Mouse (Mus musculus): ENCODE data around the gene Cdkn3. TPM values are rescaled to one million over a fixed set of nuclear protein-coding genes. Genes with fewer than 3 reads are reported as not detected.
"Not testable (repeated sequence)": the region's sequence is repeated elsewhere in the genome, so short reads cannot be mapped to it uniquely, and the experiment has no call there.

Gene Cdkn3
- 10.1 and 11.7 TPM in 2 replicates for polyA plus RNA-seq (2012; rRNA removed)

GRCm38 (mm10) chr14:46760355-46761029, at the start of gene Cdkn3:
Gene Cdkn3, plus strand, starts transcription at chr14:46760541.
- under 1% methylated on average over 54 of the region's 54 CpGs for WGBS
- DNase-seq (ENCODE audit: low read depth, low spot score), result peak; percentile 88

GRCm38 (mm10) chr14:46718483-46718922, 41.8 kb upstream of the Cdkn3 start:
- no peak for DNase-seq (ENCODE audit: low read depth, low spot score)
- WGBS, result 77% methylated on average over 12 of the region's 12 CpGs

GRCm38 (mm10) chr14:46722031-46722430, 38.3 kb upstream of the Cdkn3 start:
- 29% methylated on average over 5 of the region's 5 CpGs for WGBS
- no peak for DNase-seq (ENCODE audit: low read depth, low spot score)

- DNase-seq (ENCODE audit: low read depth, low spot score), result peak; percentile 29
- WGBS, result 35% methylated on average over 3 of the region's 3 CpGs
These were observed 36.5 kb upstream of the Cdkn3 start for GRCm38 (mm10) chr14:46723828-46724227.

GRCm38 (mm10) chr14:46724941-46725340, 35.4 kb upstream of the Cdkn3 start:
- no peak for DNase-seq (ENCODE audit: low read depth, low spot score)
- WGBS, result 33% methylated on average over 5 of the region's 5 CpGs

- 49% methylated on average over 3 of the region's 3 CpGs for WGBS
- no peak for DNase-seq (ENCODE audit: low read depth, low spot score)
These were observed 34.6 kb upstream of the Cdkn3 start for GRCm38 (mm10) chr14:46725743-46726142.

- no peak for DNase-seq (ENCODE audit: low read depth, low spot score)
- WGBS, result 50% methylated on average over 5 of the region's 5 CpGs
These were observed 26.1 kb upstream of the Cdkn3 start for GRCm38 (mm10) chr14:46734262-46734661.

GRCm38 (mm10) chr14:46734761-46735455, 25.4 kb upstream of the Cdkn3 start:
- 80% methylated on average over 14 of the region's 14 CpGs for WGBS
- no peak for DNase-seq (ENCODE audit: low read depth, low spot score)

GRCm38 (mm10) chr14:46736366-46736765, 24.0 kb upstream of the Cdkn3 start:
- WGBS, result 86% methylated on average over 4 of the region's 4 CpGs
- no peak for DNase-seq (ENCODE audit: low read depth, low spot score)

GRCm38 (mm10) chr14:46737346-46737745, 23.0 kb upstream of the Cdkn3 start:
- not testable (repeated sequence) for DNase-seq (ENCODE audit: low read depth, low spot score)

- WGBS, result 92% methylated on average over 2 of the region's 2 CpGs
These were observed 17.7 kb upstream of the Cdkn3 start for GRCm38 (mm10) chr14:46742674-46743073.

GRCm38 (mm10) chr14:46745413-46745812, 14.9 kb upstream of the Cdkn3 start:
- DNase-seq (ENCODE audit: low read depth, low spot score), result no peak
- 90% methylated on average over 8 of the region's 8 CpGs for WGBS

More at GRCm38 (mm10) chr14:46742674-46743073, 17.7 kb upstream of the Cdkn3 start:
- DNase-seq (ENCODE audit: low read depth, low spot score), result no peak

- 62% methylated on average over 10 of the region's 10 CpGs for WGBS
These were observed 6.0 kb upstream of the Cdkn3 start for GRCm38 (mm10) chr14:46754371-46754770.

GRCm38 (mm10) chr14:46755851-46756250, 4.5 kb upstream of the Cdkn3 start:
- WGBS, result 92% methylated on average over 8 of the region's 8 CpGs
- DNase-seq (ENCODE audit: low read depth, low spot score), result no peak

More at GRCm38 (mm10) chr14:46754371-46754770, 6.0 kb upstream of the Cdkn3 start:
- DNase-seq (ENCODE audit: low read depth, low spot score), result not testable (repeated sequence)

- 77% methylated on average over 9 of the region's 9 CpGs for WGBS
- no peak for DNase-seq (ENCODE audit: low read depth, low spot score)
These were observed 2.6 kb upstream of the Cdkn3 start for GRCm38 (mm10) chr14:46757736-46758135.

GRCm38 (mm10) chr14:46759970-46760354, 379 bp upstream of the Cdkn3 start:
- no peak for DNase-seq (ENCODE audit: low read depth, low spot score)
- WGBS, result under 1% methylated on average over 7 of the region's 7 CpGs

- 27% methylated on average over 6 of the region's 6 CpGs for WGBS
These were observed 845 bp downstream of the Cdkn3 start for GRCm38 (mm10) chr14:46761186-46761585.

GRCm38 (mm10) chr14:46767116-46767515, 6.8 kb downstream of the Cdkn3 start:
- no peak for DNase-seq (ENCODE audit: low read depth, low spot score)
- 91% methylated on average over 12 of the region's 12 CpGs for WGBS

More at GRCm38 (mm10) chr14:46761186-46761585, 845 bp downstream of the Cdkn3 start:
- DNase-seq (ENCODE audit: low read depth, low spot score), result no peak

- WGBS, result 66% methylated on average over 6 of the region's 6 CpGs
- no peak for DNase-seq (ENCODE audit: low read depth, low spot score)
These were observed 9.7 kb downstream of the Cdkn3 start for GRCm38 (mm10) chr14:46770036-46770435.

- no peak for DNase-seq (ENCODE audit: low read depth, low spot score)
- 98% methylated on average over 9 of the region's 9 CpGs for WGBS
These were observed 18.4 kb downstream of the Cdkn3 start for GRCm38 (mm10) chr14:46778756-46779155.

- 95% methylated on average over 7 of the region's 7 CpGs for WGBS
- no peak for DNase-seq (ENCODE audit: low read depth, low spot score)
These were observed 18.9 kb downstream of the Cdkn3 start for GRCm38 (mm10) chr14:46779217-46779616.

Measured in large intestine, adult 2 months (tissue).